Mouse (Mus musculus) layer of hippocampus, adult 6 months (tissue): ENCODE results near the gene Fcho1. TPM values are rescaled to one million over a fixed set of nuclear protein-coding genes. Genes with fewer than 3 reads are reported as not detected.

Source experiments
- long read RNA-seq, 2 experiments: library from polyadenylated mRNA; unstranded; transcript quantifications; one replicate each; pipeline ENCODE4 v2.0.0; 2019 to 2020
- polyA plus RNA-seq: library from polyadenylated mRNA; unstranded; fragments of <200 nt; fragmentation: Nextera tagmentation; gene quantifications from 2 replicates; pipeline ENCODE4 v1.2.3, GENCODE M21; 2021

Fcho1 gene
- 16.3 and 19.8 TPM in 2 replicates for polyA plus RNA-seq
- long read RNA-seq, experiment 1, transcript Fcho1-209 (28 exons, 3,188 nt): major isoform, 13 of 31 reads
- long read RNA-seq, experiment 1, partial matches to known transcripts: 14 of 31 reads
- long read RNA-seq, experiment 1, other reads (novel, unspliced or antisense): 4 of 31 reads
- long read RNA-seq, experiment 2, transcript Fcho1-208 (27 exons, 3,351 nt): minor isoform, 6 of 177 reads
- long read RNA-seq, experiment 2, transcript Fcho1-209 (28 exons, 3,188 nt): major isoform, 110 of 177 reads
- long read RNA-seq, experiment 2, partial matches to known transcripts: 23 of 177 reads
- long read RNA-seq, experiment 2, other reads (novel, unspliced or antisense): 38 of 177 reads

GRCm38 (mm10) chr8:71725122-71725924, at the start of gene Fcho1:
Gene Fcho1, minus strand, starts transcription at chr8:71725716.

GRCm38 (mm10) chr8:71701414-71702086, 24.0 kb downstream of the Fcho1 start, which contains the start of gene B3gnt3:
Gene B3gnt3, minus strand, starts transcription at chr8:71701789.

GRCm38 (mm10) chr8:71689028-71689427, 36.5 kb downstream of the Fcho1 start, which contains the start of gene Insl3:
Gene Insl3, plus strand, starts transcription at chr8:71689214.

GRCm38 (mm10) chr8:71676020-71676741, 49.3 kb downstream of the Fcho1 start, which contains the start of gene Jak3:
Gene Jak3, plus strand, starts transcription at chr8:71676296.

GRCm38 (mm10) chr8:71671549-71671965, 54.0 kb downstream of the Fcho1 start, which contains the start of gene Unc13a:
Gene Unc13a, minus strand, starts transcription at chr8:71671757.

Other genes with a start within 250 kb of the Fcho1 start
- gene Ano8, start 239.8 kb downstream of the Fcho1 start, polyA plus RNA-seq: 0.48 and 0.65 TPM in 2 replicates
- gene Gtpbp3, start 237.6 kb downstream of the Fcho1 start, polyA plus RNA-seq: 7.7 and 8.2 TPM in 2 replicates
- 6.2 and 6.3 TPM in 2 replicates for gene Plvap, start 214.0 kb downstream of the Fcho1 start, polyA plus RNA-seq
- gene Ccdc194, start 200.0 kb downstream of the Fcho1 start, polyA plus RNA-seq: not detected in 2 replicates
- 5.2 and 15.7 TPM in 2 replicates for gene Bst2, start 188.3 kb downstream of the Fcho1 start, polyA plus RNA-seq
- 45.5 and 46.4 TPM in 2 replicates for gene Mvb12a, start 182.8 kb downstream of the Fcho1 start, polyA plus RNA-seq
- 0.19 and 0.54 TPM in 2 replicates for gene Tmem221, start 166.8 kb downstream of the Fcho1 start, polyA plus RNA-seq
- 0.25 and 0.43 TPM in 2 replicates for gene Nxnl1, start 159.1 kb downstream of the Fcho1 start, polyA plus RNA-seq
- 95.1 and 114 TPM in 2 replicates for gene Slc27a1, start 156.8 kb downstream of the Fcho1 start, polyA plus RNA-seq
- gene Pgls, start 133.5 kb downstream of the Fcho1 start, polyA plus RNA-seq: 110 and 114 TPM in 2 replicates
- gene Fam129c, start 128.1 kb downstream of the Fcho1 start, polyA plus RNA-seq: 0.53 and 0.59 TPM in 2 replicates
- gene Colgalt1, start 114.7 kb downstream of the Fcho1 start, polyA plus RNA-seq: 18.9 and 19.6 TPM in 2 replicates
- gene Unc13a, start 54.0 kb downstream of the Fcho1 start, polyA plus RNA-seq: 10.7 and 12.7 TPM in 2 replicates
- gene Jak3, start 49.4 kb downstream of the Fcho1 start, polyA plus RNA-seq: 1.6 and 2.0 TPM in 2 replicates
- not detected in 2 replicates for gene Insl3, start 36.5 kb downstream of the Fcho1 start, polyA plus RNA-seq
- 0.59 and 0.63 TPM in 2 replicates for gene B3gnt3, start 23.9 kb downstream of the Fcho1 start, polyA plus RNA-seq
- gene Zfp709, start 156.3 kb upstream of the Fcho1 start, polyA plus RNA-seq: 3.2 and 3.5 TPM in 2 replicates
- gene Zfp882, start 182.9 kb upstream of the Fcho1 start, polyA plus RNA-seq: 1.8 and 2.6 TPM in 2 replicates
- gene Zfp617, start 182.9 kb upstream of the Fcho1 start, polyA plus RNA-seq: 12.5 and 14.8 TPM in 2 replicates
- 10.0 and 12.2 TPM in 2 replicates for gene Zfp961, start 225.3 kb upstream of the Fcho1 start, polyA plus RNA-seq